Mouse (Mus musculus) T-cell, adult 66 days (primary cell): Measurements from ENCODE around the gene Etfdh. TPM values are rescaled to one million over a fixed set of nuclear protein-coding genes. Genes with fewer than 3 reads are reported as not detected.

Source experiments
- total RNA-seq, 2 experiments: library from RNA; stranded (reverse); gene quantifications; 3 replicates in 1 of 2; 4 replicates in 1 of 2; pipeline ENCODE4 v1.2.4; 2023

The Etfdh gene
- 10 to 100 TPM; 30.1 to 30.8 TPM for total RNA-seq

GRCm38 (mm10) chr3:79629416-79629730, at the start of gene Etfdh:
TSS of gene Etfdh (minus strand) at chr3:79629500.

GRCm38 (mm10) chr3:79628561-79629415, 512 bp downstream of the Etfdh start, which contains the start of gene 4930579G24Rik:
TSS of gene 4930579G24Rik (plus strand) at chr3:79629079.

GRCm38 (mm10) chr3:79590863-79591792, 38.2 kb downstream of the Etfdh start, which contains the start of gene Ppid:
TSS of gene Ppid (plus strand) at chr3:79591342.

GRCm38 (mm10) chr3:79567703-79568362, 61.5 kb downstream of the Etfdh start, which contains the start of gene Fnip2:
TSS of gene Fnip2 (minus strand) at chr3:79567796.

Other genes with a start within 250 kb of the Etfdh start
- 1 to 10 TPM; 2.8 to 4.7 TPM for gene Fnip2, start 61.7 kb downstream of the Etfdh start, total RNA-seq
- 10 to 100 TPM; 49.9 to 71.0 TPM for gene Ppid, start 38.2 kb downstream of the Etfdh start, total RNA-seq
- 1 to 10 TPM; 6.1 to 6.5 TPM for gene 4930579G24Rik, start 421 bp downstream of the Etfdh start, total RNA-seq
- gene Rxfp1, start 108.4 kb upstream of the Etfdh start, total RNA-seq: not detected
- gene Tmem144, start 223.3 kb upstream of the Etfdh start, total RNA-seq: 1 to 10 TPM in 1 of 2 experiments, not detected in 1; 3.9 TPM